Mouse (Mus musculus) MEL (cell line): Measurements from ENCODE around the gene Myd88. TPM values are rescaled to one million over a fixed set of nuclear protein-coding genes. Genes with fewer than 3 reads are reported as not detected.

Experiments
- DNase-seq: peaks from one replicate; pipeline ENCODE4 v3.0.0; 2011; ENCODE audit warnings: low read depth, low spot score
- H3K27ac ChIP-seq: 2 replicates; pipeline ENCODE4 v1.5.1; 2012; ENCODE audit warnings: low read depth, mild to moderate bottlenecking, control low read depth, low read length, moderate library complexity; ENCODE audit not compliant: control insufficient read depth
- H3K27me3 ChIP-seq, 2 experiments: fragments of 150-350 bp in 1 of 2; sonication (generic) in 1 of 2; 2 replicates each; pipeline ENCODE4 v1.6.1; 2012; ENCODE audit warnings: low read length in 2 of 2, mild to moderate bottlenecking in 2 of 2, improper control_type of control experiment in 1 of 2, moderate library complexity in 1 of 2; ENCODE audit not compliant: insufficient read depth in 2 of 2, control insufficient read depth in 1 of 2
- H3K36me3 ChIP-seq, 2 experiments: 2 replicates each; pipeline ENCODE4 v1.6.1; 2012 to 2014; ENCODE audit warnings: low read length in 2 of 2, improper control_type of control experiment in 1 of 2, inconsistent platforms in 1 of 2, mild to moderate bottlenecking in 1 of 2; ENCODE audit not compliant: insufficient read depth in 2 of 2, control insufficient read depth in 1 of 2
- H3K4me1 ChIP-seq, 2 experiments: fragments of 150-350 bp in 1 of 2; sonication (generic) in 1 of 2; 2 replicates each; pipeline ENCODE4 v1.6.1; 2012; ENCODE audit warnings: low read length in 2 of 2, improper control_type of control experiment in 1 of 2, mild to moderate bottlenecking in 1 of 2; ENCODE audit not compliant: insufficient read depth in 2 of 2, control insufficient read depth in 1 of 2
- H3K4me3 ChIP-seq, 2 experiments: fragments of 150-350 bp in 1 of 2; sonication (generic) in 1 of 2; 2 replicates each; pipeline ENCODE4 v1.5.1; 2012; ENCODE audit warnings: low read depth in 2 of 2, low read length in 2 of 2, mild to moderate bottlenecking in 2 of 2, moderate library complexity in 2 of 2, control low read depth in 1 of 2, improper control_type of control experiment in 1 of 2; ENCODE audit not compliant: control insufficient read depth in 1 of 2, insufficient read depth in 1 of 2
- H3K79me2 ChIP-seq: 2 replicates; pipeline ENCODE4 v1.6.1; 2012; ENCODE audit warnings: mild to moderate bottlenecking, low read length, moderate library complexity; ENCODE audit not compliant: control insufficient read depth, poor library complexity, insufficient read depth
- H3K9ac ChIP-seq: 2 replicates; pipeline ENCODE4 v1.6.1; 2012; ENCODE audit warnings: low read depth, mild to moderate bottlenecking, control low read depth, low read length, moderate library complexity; ENCODE audit not compliant: control insufficient read depth, poor library complexity, severe bottlenecking
- H3K9me3 ChIP-seq: fragments of 150-350 bp; sonication (generic); replicated peaks from 2 replicates; pipeline ENCODE4 v1.6.1; 2012; ENCODE audit warnings: mild to moderate bottlenecking, low read length, improper control_type of control experiment, moderate library complexity; ENCODE audit not compliant: insufficient read depth
- CHD1 ChIP-seq: IDR thresholded peaks from 2 replicates; pipeline ENCODE4 v1.6.1; 2012; ENCODE audit warnings: low read depth, mild to moderate bottlenecking, inconsistent platforms, low read length, improper control_type of control experiment
- CHD2 ChIP-seq: IDR thresholded peaks from 2 replicates; pipeline ENCODE4 v1.6.1; 2011; ENCODE audit warnings: low read length, improper control_type of control experiment
- CTCF ChIP-seq, 3 experiments: IDR thresholded peaks in 2 of 3; conservative IDR thresholded peaks in 1 of 3; 2 replicates each; pipeline ENCODE4 v1.5.1; 2011 to 2012; ENCODE audit warnings: low read length in 3 of 3, low read depth in 2 of 3, mild to moderate bottlenecking in 2 of 3, improper control_type of control experiment in 1 of 3, inconsistent platforms in 1 of 3, mixed read lengths in 1 of 3, moderate library complexity in 1 of 3; ENCODE audit not compliant: control insufficient read depth in 1 of 3, insufficient read depth in 1 of 3, poor library complexity in 1 of 3, severe bottlenecking in 1 of 3
- ELF1 ChIP-seq: IDR thresholded peaks from 2 replicates; pipeline ENCODE4 v1.6.1; 2014; ENCODE audit warnings: low read depth, mild to moderate bottlenecking, inconsistent platforms, low read length, improper control_type of control experiment, moderate library complexity
- EP300 ChIP-seq, 2 experiments: IDR thresholded peaks; 2 replicates each; pipeline ENCODE4 v1.6.1; 2011; ENCODE audit warnings: improper control_type of control experiment in 2 of 2, low read length in 2 of 2, low read depth in 1 of 2, mild to moderate bottlenecking in 1 of 2
- GABPA ChIP-seq: IDR thresholded peaks from 2 replicates; pipeline ENCODE4 v1.6.1; 2012; ENCODE audit warnings: low read depth, mild to moderate bottlenecking, inconsistent platforms, low read length, improper control_type of control experiment, moderate library complexity
- HCFC1 ChIP-seq: IDR thresholded peaks from 2 replicates; pipeline ENCODE4 v1.6.1; 2012; ENCODE audit warnings: low read depth, mild to moderate bottlenecking, inconsistent platforms, low read length, improper control_type of control experiment, moderate library complexity
- JUND ChIP-seq: IDR thresholded peaks from 2 replicates; pipeline ENCODE4 v1.6.1; 2011; ENCODE audit warnings: low read depth, mild to moderate bottlenecking, improper control_type of control experiment, low read length
- KAT2A ChIP-seq: conservative IDR thresholded peaks from 2 replicates; pipeline ENCODE4 v1.6.1; 2012; ENCODE audit warnings: low read depth, low read length, improper control_type of control experiment, inconsistent platforms
- MAFK ChIP-seq: IDR thresholded peaks from 2 replicates; pipeline ENCODE4 v1.6.1; 2011; ENCODE audit warnings: low read depth, mild to moderate bottlenecking, low read length, improper control_type of control experiment, borderline replicate concordance
- MAX ChIP-seq: IDR thresholded peaks from 2 replicates; pipeline ENCODE4 v1.6.1; 2011; ENCODE audit warnings: low read length, improper control_type of control experiment
- MEF2A ChIP-seq: IDR thresholded peaks from 2 replicates; pipeline ENCODE4 v1.6.1; 2014; ENCODE audit warnings: low read depth, mild to moderate bottlenecking, inconsistent platforms, low read length, improper control_type of control experiment; ENCODE audit not compliant: poor library complexity, insufficient replicate concordance, severe bottlenecking; ENCODE audit errors: extremely low read depth
- MXI1 ChIP-seq: IDR thresholded peaks from 2 replicates; pipeline ENCODE4 v1.6.1; 2011; ENCODE audit warnings: mild to moderate bottlenecking, low read depth, low read length, improper control_type of control experiment
- MYC ChIP-seq: IDR thresholded peaks from 2 replicates; pipeline ENCODE4 v1.6.1; 2011; ENCODE audit warnings: low read depth, mild to moderate bottlenecking, low read length, improper control_type of control experiment, moderate library complexity
- NELFE ChIP-seq: IDR thresholded peaks from 2 replicates; pipeline ENCODE4 v1.6.1; 2011; ENCODE audit warnings: low read depth, low read length, improper control_type of control experiment
- NRF1 ChIP-seq: IDR thresholded peaks from 2 replicates; pipeline ENCODE4 v1.6.1; 2014; ENCODE audit warnings: low read depth, mild to moderate bottlenecking, inconsistent platforms, low read length, improper control_type of control experiment, moderate library complexity; ENCODE audit not compliant: poor library complexity, insufficient read depth, severe bottlenecking
- POLR2A ChIP-seq, 2 experiments: IDR thresholded peaks; 2 replicates each; pipeline ENCODE4 v1.6.1; 2011 to 2012; ENCODE audit warnings: low read length in 2 of 2, mild to moderate bottlenecking in 2 of 2, control low read depth in 1 of 2, improper control_type of control experiment in 1 of 2, low read depth in 1 of 2, moderate library complexity in 1 of 2; ENCODE audit not compliant: control insufficient read depth in 1 of 2, insufficient read depth in 1 of 2, poor library complexity in 1 of 2
- POLR2AphosphoS2 ChIP-seq: IDR thresholded peaks from 2 replicates; pipeline ENCODE4 v1.6.1; 2011; ENCODE audit warnings: low read length, improper control_type of control experiment
- POLR2AphosphoS5 ChIP-seq: IDR thresholded peaks from 2 replicates; pipeline ENCODE4 v1.6.1; 2012; ENCODE audit warnings: low read depth, borderline replicate concordance, mild to moderate bottlenecking, inconsistent platforms, low read length, moderate library complexity, mixed read lengths
- RAD21 ChIP-seq: IDR thresholded peaks from 2 replicates; pipeline ENCODE4 v1.6.1; 2011; ENCODE audit warnings: mild to moderate bottlenecking, low read depth, low read length, improper control_type of control experiment
- RCOR1 ChIP-seq: IDR thresholded peaks from 2 replicates; pipeline ENCODE4 v1.6.1; 2012; ENCODE audit warnings: low read depth, mild to moderate bottlenecking, inconsistent platforms, low read length, improper control_type of control experiment
- SIN3A ChIP-seq: IDR thresholded peaks from 2 replicates; pipeline ENCODE4 v1.6.1; 2012; ENCODE audit warnings: low read length, improper control_type of control experiment, inconsistent platforms
- SMC3 ChIP-seq: IDR thresholded peaks from 2 replicates; pipeline ENCODE4 v1.6.1; 2011; ENCODE audit warnings: low read depth, low read length, improper control_type of control experiment
- TAL1 ChIP-seq: IDR thresholded peaks from 2 replicates; pipeline ENCODE4 v1.6.1; 2012; ENCODE audit warnings: mild to moderate bottlenecking, inconsistent platforms, low read length, moderate library complexity, mixed read lengths
- TBP ChIP-seq: IDR thresholded peaks from 2 replicates; pipeline ENCODE4 v1.8.0; 2011; ENCODE audit warnings: low read depth, low read length, improper control_type of control experiment
- USF1 ChIP-seq: IDR thresholded peaks from 2 replicates; pipeline ENCODE4 v1.6.1; 2014; ENCODE audit warnings: low read depth, mild to moderate bottlenecking, inconsistent platforms, low read length, improper control_type of control experiment, moderate library complexity
- USF2 ChIP-seq, 2 experiments: IDR thresholded peaks; 2 replicates each; pipeline ENCODE4 v1.6.1; 2011 to 2012; ENCODE audit warnings: improper control_type of control experiment in 2 of 2, low read length in 2 of 2, borderline replicate concordance in 1 of 2, inconsistent platforms in 1 of 2, low read depth in 1 of 2, mild to moderate bottlenecking in 1 of 2; ENCODE audit not compliant: insufficient read depth in 1 of 2
- ZC3H11A ChIP-seq: IDR thresholded peaks from 2 replicates; pipeline ENCODE4 v1.6.1; 2012; ENCODE audit warnings: low read depth, mild to moderate bottlenecking, inconsistent platforms, low read length, improper control_type of control experiment
- ZKSCAN1 ChIP-seq: IDR thresholded peaks from 2 replicates; pipeline ENCODE4 v1.6.1; 2012; ENCODE audit warnings: low read depth, mild to moderate bottlenecking, inconsistent platforms, low read length, improper control_type of control experiment, moderate library complexity
- ZMIZ1 ChIP-seq: IDR thresholded peaks from 2 replicates; pipeline ENCODE4 v1.6.1; 2012; ENCODE audit warnings: low read depth, mild to moderate bottlenecking, inconsistent platforms, low read length, improper control_type of control experiment, moderate library complexity
- ZNF384 ChIP-seq: IDR thresholded peaks from 2 replicates; pipeline ENCODE4 v1.6.1; 2012; ENCODE audit warnings: low read depth, mild to moderate bottlenecking, inconsistent platforms, low read length, improper control_type of control experiment
- polyA plus RNA-seq, 2 experiments: library from polyadenylated mRNA; stranded (reverse) in 1 of 2; unstranded in 1 of 2; fragments of >175 nt in 1 of 2; fragments of >200 nt in 1 of 2; gene quantifications; 2 replicates each; pipeline versions ENCODE4 v1.2.1 to v1.2.4; 2012; ENCODE audit warnings: low replicate concordance in 2 of 2, low read depth in 1 of 2; ENCODE audit not compliant: insufficient read length in 2 of 2, insufficient read depth in 1 of 2, missing spikeins in 1 of 2
- total RNA-seq: library from RNA; depleted of rRNA; stranded (reverse); fragments of 300-350 nt; gene quantifications from 2 replicates; pipeline ENCODE4 v1.2.3, GENCODE M21; 2012; rRNA removed

Myd88 gene
- total RNA-seq: 17.8 and 20.7 TPM in 2 replicates
- 10 to 100 TPM in 1 of 2 experiments, not detected in 1; 39.7 TPM for polyA plus RNA-seq

- H3K36me3 ChIP-seq: peaks cover 0 to 2% of the 10 kb centered on the region in 2 experiments; a peak in 2 of 4 replicates
- H3K4me1 ChIP-seq: peaks cover 0 to 8% of the 10 kb centered on the region in 2 experiments; a peak in 3 of 4 replicates
- peak; percentile 99 for DNase-seq
Observed at GRCm38 (mm10) chr9:119340909-119341816, at the start of gene Myd88. Myd88 (minus strand) TSS chr9:119341411.

GRCm38 (mm10) chr9:119390214-119390613 lies 49.0 kb upstream of the Myd88 start:
- H3K27ac ChIP-seq: no peak overlapping the region
- no peaks in the 10 kb centered on the region for H3K4me1 ChIP-seq
- no peak overlapping the region for H3K4me3 ChIP-seq
- TF ChIP-seq ZC3H11A: no peak
- TF ChIP-seq MYC: no peak
- TF ChIP-seq POLR2AphosphoS5: no peak
- no peak for TF ChIP-seq MAX
- TF ChIP-seq CHD1: no peak
- no peak for TF ChIP-seq SIN3A
- no peak for TF ChIP-seq USF1
- no peak for TF ChIP-seq MAFK
- TF ChIP-seq TBP: no peak
- TF ChIP-seq HCFC1: no peak
- TF ChIP-seq SMC3: no peak
- no peak for TF ChIP-seq ZNF384
- no peak for TF ChIP-seq JUND
- TF ChIP-seq ZMIZ1: no peak
- TF ChIP-seq ELF1: no peak
- TF ChIP-seq POLR2A (IDR thresholded peaks at IDR 0.05; ENCODE audit: control insufficient read depth in 1 of 2, insufficient read depth in 1 of 2, low read depth in 1 of 2, low read length in 2 of 2, poor library complexity in 1 of 2): no peak
- TF ChIP-seq CTCF (IDR thresholded peaks at IDR 0.05 in 2 of 3, conservative IDR thresholded peaks at IDR 0.05 in 1 of 3; ENCODE audit: control insufficient read depth in 1 of 3, insufficient read depth in 1 of 3, low read depth in 2 of 3, low read length in 3 of 3, poor library complexity in 1 of 3, severe bottlenecking in 1 of 3): no peak
- no peak for TF ChIP-seq KAT2A
- no peak overlapping the region for H3K9ac ChIP-seq
- no peak for DNase-seq
- H3K9me3 ChIP-seq: no peaks in the 10 kb centered on the region
- H3K79me2 ChIP-seq: no peaks in the 10 kb centered on the region
- no peaks in the 10 kb centered on the region for H3K36me3 ChIP-seq
- H3K27me3 ChIP-seq: no peaks in the 10 kb centered on the region

More at GRCm38 (mm10) chr9:119340909-119341816, at the start of gene Myd88:
- H3K9me3 ChIP-seq: no peaks in the 10 kb centered on the region
- peak within 1 kb of the TSS; percentile 92 for H3K9ac ChIP-seq
- peak within 1 kb of the TSS; percentile 83 to 92 for H3K4me3 ChIP-seq
- TF ChIP-seq MYC: no peak
- peak; percentile 56 for TF ChIP-seq NELFE
- TF ChIP-seq MXI1: no peak; the same call in 1 of the 2 replicates
- TF ChIP-seq ELF1: peak; percentile 33; the same call in 1 of the 2 replicates
- peak; percentile 47 for TF ChIP-seq SIN3A
- TF ChIP-seq POLR2AphosphoS5: no peak
- TF ChIP-seq NRF1: peak; percentile 85
- TF ChIP-seq SMC3: no peak
- TF ChIP-seq MEF2A: no peak
- no peak for TF ChIP-seq RAD21
- no peak for TF ChIP-seq EP300 (IDR thresholded peaks at IDR 0.05; ENCODE audit: low read depth in 1 of 2, low read length in 2 of 2)
- TF ChIP-seq TBP: peak; percentile 73
- peak; percentile 58; the same call in 1 of the 2 replicates for TF ChIP-seq RCOR1
- TF ChIP-seq ZMIZ1: peak; percentile 1; the same call in 1 of the 2 replicates
- no peak for TF ChIP-seq TAL1
- no peak for TF ChIP-seq USF2 (IDR thresholded peaks at IDR 0.05; ENCODE audit: borderline replicate concordance in 1 of 2, insufficient read depth in 1 of 2, low read depth in 1 of 2, low read length in 2 of 2)
- peak; percentile 57; the same call in 1 of the 2 replicates for TF ChIP-seq POLR2AphosphoS2
- peak; percentile 57 for TF ChIP-seq HCFC1
- TF ChIP-seq MAX: no peak
- peak; percentile 44 to 71; a peak in 2 of 4 replicates for TF ChIP-seq POLR2A (IDR thresholded peaks at IDR 0.05; ENCODE audit: control insufficient read depth in 1 of 2, insufficient read depth in 1 of 2, low read depth in 1 of 2, low read length in 2 of 2, poor library complexity in 1 of 2)
- no peak for TF ChIP-seq GABPA
- TF ChIP-seq ZKSCAN1: no peak
- TF ChIP-seq CHD2: no peak
- no peak for TF ChIP-seq MAFK
- H3K27ac ChIP-seq: peak within 1 kb of the TSS; percentile 85
- H3K27me3 ChIP-seq: no peaks in the 10 kb centered on the region
- H3K79me2 ChIP-seq: peaks cover 9% of the 10 kb centered on the region
